Mouse (Mus musculus) heart, postnatal 25 days (tissue): ENCODE data around the gene Olfr1351. TPM values are rescaled to one million over a fixed set of nuclear protein-coding genes. Genes with fewer than 3 reads are reported as not detected.
"Not testable (repeated sequence)": the region's sequence is repeated elsewhere in the genome, so short reads cannot be mapped to it uniquely, and the experiment has no call there.

Experiments
- DNase-seq: peaks from one replicate; pipeline ENCODE4 v3.0.0; 2022; ENCODE audit warnings: low spot score
- intact Hi-C: fragments of 180-260 bp; cut with DNase I; formaldehyde crosslinking; loops from one replicate; pipeline ENCODE4 v1.15.1; 2025
- total RNA-seq, 2 experiments: library from RNA; stranded (reverse); gene quantifications; 2 replicates each; pipeline ENCODE4 v1.2.3; 2021

Gene Olfr1351
- total RNA-seq, result not detected

DNA sequence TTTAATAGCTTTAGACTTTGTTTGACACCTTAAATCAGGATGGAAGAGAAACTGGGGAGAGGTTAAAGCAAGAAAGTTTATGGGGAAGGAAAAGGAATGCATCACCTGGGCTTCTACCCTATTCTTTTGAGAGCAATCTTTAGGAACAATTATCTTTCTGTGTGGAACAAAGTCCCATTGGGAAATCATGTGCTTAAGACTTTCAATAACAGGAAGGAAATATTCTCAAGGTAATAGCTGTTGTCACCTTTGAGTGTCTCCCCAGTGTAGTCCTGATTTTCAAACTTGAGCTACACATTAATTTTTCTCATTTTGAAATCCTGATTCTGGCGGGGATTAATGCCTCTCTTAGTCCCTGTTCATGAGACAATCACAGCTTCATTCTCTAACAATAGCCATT lies at the start of gene Olfr1351:
TSS of gene Olfr1351 (plus strand) at position 301 of the 400 bp plus-strand sequence.
- intact Hi-C loops, result no loop called here
- no peak for DNase-seq

- intact Hi-C loops, DNase-seq: not testable (repeated sequence)
Measured at GRCm38 (mm10) chr10:78963009-78963408, 49.3 kb upstream of the Olfr1351 start, which contains the start of gene Olfr1353. Gene Olfr1353 (plus strand): TSS chr10:78963309.

GRCm38 (mm10) chr10:78980750-78981149 lies 31.5 kb upstream of the Olfr1351 start, which contains the start of gene Olfr1352:
Gene Olfr1352 (plus strand): TSS chr10:78981050.
- no peak for DNase-seq
- intact Hi-C loops, result no loop called here

DNA sequence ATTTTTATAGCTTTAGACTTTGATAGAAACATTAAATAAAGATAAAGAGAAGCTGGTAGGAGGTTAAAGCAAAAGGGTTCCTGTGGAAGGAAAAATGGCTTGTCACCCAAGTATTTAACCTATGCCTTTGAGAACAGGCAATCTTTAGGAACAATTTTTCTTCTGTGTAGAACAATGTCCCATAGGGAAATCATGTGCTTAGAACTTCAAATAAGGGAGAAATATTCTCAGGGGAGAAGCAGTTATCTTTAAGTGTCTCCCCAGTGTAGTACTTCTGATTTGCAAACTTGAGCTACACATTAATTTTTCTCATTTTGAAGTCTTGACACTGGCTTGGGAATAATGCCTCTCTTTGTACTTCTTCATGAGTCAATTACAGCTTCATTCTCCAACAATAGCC lies 16.2 kb downstream of the Olfr1351 start, which contains the start of gene Olfr57:
TSS of gene Olfr57 (plus strand) at position 301 of the 400 bp plus-strand sequence.
- intact Hi-C loops, result no loop called here
- no peak for DNase-seq

- DNase-seq, intact Hi-C loops: not testable (repeated sequence)
Measured at GRCm38 (mm10) chr10:79042457-79042856, 30.2 kb downstream of the Olfr1351 start.

- intact Hi-C loops, DNase-seq: not testable (repeated sequence)
Measured at GRCm38 (mm10) chr10:79057370-79057769, 45.1 kb downstream of the Olfr1351 start.

Other genes with a start within 250 kb of the Olfr1351 start
- gene Slc1a6, start 232.0 kb upstream of the Olfr1351 start, total RNA-seq, result not detected
- not detected for gene Olfr1356, start 160.3 kb upstream of the Olfr1351 start, total RNA-seq
- gene Olfr1355, start 136.9 kb upstream of the Olfr1351 start, total RNA-seq, result not detected
- not detected for gene Olfr1354, start 99.3 kb upstream of the Olfr1351 start, total RNA-seq
- not detected for gene Olfr8, start 61.8 kb upstream of the Olfr1351 start, total RNA-seq
- not detected for gene Olfr1353, start 49.2 kb upstream of the Olfr1351 start, total RNA-seq
- gene Olfr1352, start 31.4 kb upstream of the Olfr1351 start, total RNA-seq, result not detected
- not detected for gene Olfr57, start 16.3 kb downstream of the Olfr1351 start, total RNA-seq
- 10 to 100 TPM; 12.2 to 15.1 TPM for gene 2610008E11Rik, start 85.1 kb downstream of the Olfr1351 start, total RNA-seq
- gene Vmn2r80, start 136.3 kb downstream of the Olfr1351 start, total RNA-seq, result not detected
- not detected for gene Vmn2r81, start 235.2 kb downstream of the Olfr1351 start, total RNA-seq